Mouse (Mus musculus): ENCODE results near the gene Gsdmc4.
"Not testable (repeated sequence)": the region's sequence is repeated elsewhere in the genome, so short reads cannot be mapped to it uniquely, and the experiment has no call there.

Gene Gsdmc4

GRCm38 (mm10) chr15:63912197-63912596 is at the start of gene Gsdmc4:
Gene Gsdmc4, minus strand, starts transcription at chr15:63912297.
- H3K36me3 ChIP-seq (ENCODE audit: insufficient read depth, low read length); H3K27me3 ChIP-seq (ENCODE audit: insufficient read depth, low read length); H3K4me3 ChIP-seq (replicated peaks; ENCODE audit: low read length); H3K9me3 ChIP-seq (ENCODE audit: low read length); H3K4me1 ChIP-seq (replicated peaks; ENCODE audit: low read depth, low read length): not testable (repeated sequence)

- no peaks in the 10 kb centered on the region for H3K9me3 ChIP-seq (ENCODE audit: low read length)
- TF ChIP-seq NANOG (IDR thresholded peaks at IDR 0.05; ENCODE audit: borderline replicate concordance, low read length): no peak
- no peak for TF ChIP-seq POU5F1 (IDR thresholded peaks at IDR 0.05; ENCODE audit: borderline replicate concordance, low read length)
- no peak for TF ChIP-seq CTCF (conservative IDR thresholded peaks at IDR 0.05; ENCODE audit: low read length)
- H3K4me1 ChIP-seq (replicated peaks; ENCODE audit: low read depth, low read length): no peaks in the 10 kb centered on the region
- no peaks in the 10 kb centered on the region for H3K27me3 ChIP-seq (ENCODE audit: insufficient read depth, low read length)
- H3K36me3 ChIP-seq (ENCODE audit: insufficient read depth, low read length): peaks cover 4% of the 10 kb centered on the region; the same call in 1 of the 2 replicates
- H3K4me3 ChIP-seq (replicated peaks; ENCODE audit: low read length): no peak overlapping the region
These were observed 48.4 kb upstream of the Gsdmc4 start for GRCm38 (mm10) chr15:63960542-63960941.

- Histone ChIP-seq H3K4me3 (replicated peaks; ENCODE audit: low read length) (no peak overlapping the region), H3K9me3 (ENCODE audit: low read length) (no peaks in the 10 kb centered on the region), H3K27me3 (ENCODE audit: insufficient read depth, low read length) (no peaks in the 10 kb centered on the region), H3K4me1 (replicated peaks; ENCODE audit: low read depth, low read length) (no peaks in the 10 kb centered on the region), H3K36me3 (ENCODE audit: insufficient read depth, low read length) (peaks cover 4% of the 10 kb centered on the region; the same call in 1 of the 2 replicates)
- no peak for TF ChIP-seq CTCF (conservative IDR thresholded peaks at IDR 0.05; ENCODE audit: low read length)
- TF ChIP-seq NANOG (IDR thresholded peaks at IDR 0.05; ENCODE audit: borderline replicate concordance, low read length): no peak
- no peak for TF ChIP-seq POU5F1 (IDR thresholded peaks at IDR 0.05; ENCODE audit: borderline replicate concordance, low read length)
These were observed 45.5 kb upstream of the Gsdmc4 start for GRCm38 (mm10) chr15:63957553-63957952.

- Histone ChIP-seq H3K4me3 (replicated peaks; ENCODE audit: low read length) (no peak overlapping the region), H3K36me3 (ENCODE audit: insufficient read depth, low read length) (peaks cover 13% of the 10 kb centered on the region), H3K27me3 (ENCODE audit: insufficient read depth, low read length) (no peaks in the 10 kb centered on the region), H3K9me3 (ENCODE audit: low read length) (no peaks in the 10 kb centered on the region), H3K4me1 (replicated peaks; ENCODE audit: low read depth, low read length) (no peaks in the 10 kb centered on the region)
- no peak for TF ChIP-seq NANOG (IDR thresholded peaks at IDR 0.05; ENCODE audit: borderline replicate concordance, low read length)
- TF ChIP-seq CTCF (conservative IDR thresholded peaks at IDR 0.05; ENCODE audit: low read length): no peak
- no peak for TF ChIP-seq POU5F1 (IDR thresholded peaks at IDR 0.05; ENCODE audit: borderline replicate concordance, low read length)
These were observed 41.2 kb upstream of the Gsdmc4 start for GRCm38 (mm10) chr15:63953256-63953655.

GRCm38 (mm10) chr15:63941221-63941620 is 29.1 kb upstream of the Gsdmc4 start:
- Histone ChIP-seq H3K9me3 (ENCODE audit: low read length) (no peaks in the 10 kb centered on the region), H3K27me3 (ENCODE audit: insufficient read depth, low read length) (no peaks in the 10 kb centered on the region), H3K4me1 (replicated peaks; ENCODE audit: low read depth, low read length) (no peaks in the 10 kb centered on the region), H3K4me3 (replicated peaks; ENCODE audit: low read length) (no peak overlapping the region), H3K36me3 (ENCODE audit: insufficient read depth, low read length) (peaks cover 73% of the 10 kb centered on the region)
- TF ChIP-seq POU5F1 (IDR thresholded peaks at IDR 0.05; ENCODE audit: borderline replicate concordance, low read length) (no peak), NANOG (IDR thresholded peaks at IDR 0.05; ENCODE audit: borderline replicate concordance, low read length) (no peak), CTCF (conservative IDR thresholded peaks at IDR 0.05; ENCODE audit: low read length) (no peak)

GRCm38 (mm10) chr15:63932656-63933055 is 20.6 kb upstream of the Gsdmc4 start:
- peaks cover 84% of the 10 kb centered on the region for H3K36me3 ChIP-seq (ENCODE audit: insufficient read depth, low read length)
- no peak overlapping the region for H3K4me3 ChIP-seq (replicated peaks; ENCODE audit: low read length)
- no peaks in the 10 kb centered on the region for H3K9me3 ChIP-seq (ENCODE audit: low read length)
- TF ChIP-seq POU5F1 (IDR thresholded peaks at IDR 0.05; ENCODE audit: borderline replicate concordance, low read length) (no peak), NANOG (IDR thresholded peaks at IDR 0.05; ENCODE audit: borderline replicate concordance, low read length) (no peak), CTCF (conservative IDR thresholded peaks at IDR 0.05; ENCODE audit: low read length) (no peak)
- no peaks in the 10 kb centered on the region for H3K4me1 ChIP-seq (replicated peaks; ENCODE audit: low read depth, low read length)
- H3K27me3 ChIP-seq (ENCODE audit: insufficient read depth, low read length): no peaks in the 10 kb centered on the region

GRCm38 (mm10) chr15:63931404-63931803 is 19.3 kb upstream of the Gsdmc4 start:
- no peaks in the 10 kb centered on the region for H3K27me3 ChIP-seq (ENCODE audit: insufficient read depth, low read length)
- no peaks in the 10 kb centered on the region for H3K9me3 ChIP-seq (ENCODE audit: low read length)
- TF ChIP-seq CTCF (conservative IDR thresholded peaks at IDR 0.05; ENCODE audit: low read length): no peak
- no peak for TF ChIP-seq POU5F1 (IDR thresholded peaks at IDR 0.05; ENCODE audit: borderline replicate concordance, low read length)
- no peak for TF ChIP-seq NANOG (IDR thresholded peaks at IDR 0.05; ENCODE audit: borderline replicate concordance, low read length)
- no peaks in the 10 kb centered on the region for H3K4me1 ChIP-seq (replicated peaks; ENCODE audit: low read depth, low read length)
- peaks cover 71% of the 10 kb centered on the region for H3K36me3 ChIP-seq (ENCODE audit: insufficient read depth, low read length)
- H3K4me3 ChIP-seq (replicated peaks; ENCODE audit: low read length): no peak overlapping the region

- H3K36me3 ChIP-seq (ENCODE audit: insufficient read depth, low read length): peaks cover 65% of the 10 kb centered on the region
- no peaks in the 10 kb centered on the region for H3K9me3 ChIP-seq (ENCODE audit: low read length)
- H3K4me3 ChIP-seq (replicated peaks; ENCODE audit: low read length): no peak overlapping the region
- no peaks in the 10 kb centered on the region for H3K27me3 ChIP-seq (ENCODE audit: insufficient read depth, low read length)
- no peaks in the 10 kb centered on the region for H3K4me1 ChIP-seq (replicated peaks; ENCODE audit: low read depth, low read length)
- no peak for TF ChIP-seq POU5F1 (IDR thresholded peaks at IDR 0.05; ENCODE audit: borderline replicate concordance, low read length)
These were observed 18.3 kb upstream of the Gsdmc4 start for GRCm38 (mm10) chr15:63930107-63931041.

- Histone ChIP-seq H3K4me1 (replicated peaks; ENCODE audit: low read depth, low read length) (no peaks in the 10 kb centered on the region), H3K27me3 (ENCODE audit: insufficient read depth, low read length) (no peaks in the 10 kb centered on the region), H3K9me3 (ENCODE audit: low read length) (no peaks in the 10 kb centered on the region), H3K4me3 (replicated peaks; ENCODE audit: low read length) (no peak overlapping the region), H3K36me3 (ENCODE audit: insufficient read depth, low read length) (peaks cover 33% of the 10 kb centered on the region)
- TF ChIP-seq NANOG (IDR thresholded peaks at IDR 0.05; ENCODE audit: borderline replicate concordance, low read length) (no peak), CTCF (conservative IDR thresholded peaks at IDR 0.05; ENCODE audit: low read length) (no peak), POU5F1 (IDR thresholded peaks at IDR 0.05; ENCODE audit: borderline replicate concordance, low read length) (no peak)
These were observed 14.1 kb upstream of the Gsdmc4 start for GRCm38 (mm10) chr15:63926201-63926600.

All from E14TG2a.4 (cell line).